Mouse (Mus musculus): Measurements from ENCODE around the gene Arfgef3.

- TF ChIP-seq MAFK (IDR thresholded peaks at IDR 0.05; ENCODE audit: insufficient read depth, low read depth, low read length): no peak
- no peak for TF ChIP-seq HCFC1 (IDR thresholded peaks at IDR 0.05; ENCODE audit: borderline replicate concordance, insufficient read depth, low read length)
Observed at GRCm38 (mm10) chr10:18640596-18640995, 103.2 kb downstream of the Arfgef3 start.
